Mouse (Mus musculus): Measurements from ENCODE around the gene Xrcc6.

DNA sequence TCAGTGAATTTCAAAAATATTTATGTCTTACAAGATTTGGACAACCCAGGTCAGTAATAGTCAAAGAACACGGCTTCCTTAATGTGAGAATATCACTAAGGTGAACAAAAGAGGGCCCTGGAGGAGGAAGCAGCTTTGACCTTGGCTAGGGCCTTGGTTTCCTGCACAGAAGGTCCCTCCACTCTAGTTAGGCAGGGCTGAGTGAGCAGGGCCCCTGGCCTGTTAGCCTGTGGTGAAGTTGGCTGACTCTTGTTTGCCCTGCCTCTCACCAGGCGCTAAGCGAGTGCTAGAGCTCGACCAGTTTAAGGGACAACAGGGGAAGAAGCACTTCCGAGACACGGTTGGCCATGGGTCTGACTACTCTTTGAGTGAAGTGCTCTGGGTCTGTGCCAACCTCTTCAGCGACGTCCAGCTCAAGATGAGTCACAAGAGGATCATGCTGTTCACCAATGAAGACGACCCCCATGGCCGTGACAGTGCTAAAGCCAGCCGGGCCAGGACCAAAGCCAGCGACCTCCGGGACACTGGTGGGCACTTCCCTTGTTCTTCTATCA lies 35.0 kb downstream of the Xrcc6 start:
- no peak for TF ChIP-seq POLR2A (IDR thresholded peaks at IDR 0.05; ENCODE audit: insufficient read depth, low read length)
- no peak for TF ChIP-seq EP300 (IDR thresholded peaks at IDR 0.05; ENCODE audit: insufficient read depth, low read depth, low read length)
- no peak for TF ChIP-seq CTCF (IDR thresholded peaks at IDR 0.05; ENCODE audit: low read depth, low read length)
